Mouse (Mus musculus) olfactory bulb, adult 2 months (tissue): ENCODE measurements around the gene Mvd.

Experiments used
- CTCF ChIP-seq: fragments of 200-500 bp; IDR thresholded peaks from 2 replicates; pipeline ENCODE4 v1.5.1; 2012; ENCODE audit warnings: low read depth, mild to moderate bottlenecking, low read length, moderate library complexity; ENCODE audit not compliant: insufficient read depth
- POLR2A ChIP-seq: fragments of 200-500 bp; IDR thresholded peaks from 2 replicates; pipeline ENCODE4 v1.6.1; 2012; ENCODE audit warnings: mild to moderate bottlenecking, low read depth, low read length, moderate library complexity; ENCODE audit not compliant: insufficient read depth

GRCm38 (mm10) chr8:122393717-122394116 lies 49.5 kb downstream of the Mvd start:
- TF ChIP-seq CTCF (no peak), POLR2A (no peak)
